Mouse (Mus musculus) left cerebral cortex, adult 11 months (tissue): ENCODE measurements around the gene Gm20388.

Experiments
- DNase-seq: peaks from one replicate; pipeline ENCODE4 v3.0.0; 2022; ENCODE audit warnings: low spot score

The Gm20388 gene

DNA sequence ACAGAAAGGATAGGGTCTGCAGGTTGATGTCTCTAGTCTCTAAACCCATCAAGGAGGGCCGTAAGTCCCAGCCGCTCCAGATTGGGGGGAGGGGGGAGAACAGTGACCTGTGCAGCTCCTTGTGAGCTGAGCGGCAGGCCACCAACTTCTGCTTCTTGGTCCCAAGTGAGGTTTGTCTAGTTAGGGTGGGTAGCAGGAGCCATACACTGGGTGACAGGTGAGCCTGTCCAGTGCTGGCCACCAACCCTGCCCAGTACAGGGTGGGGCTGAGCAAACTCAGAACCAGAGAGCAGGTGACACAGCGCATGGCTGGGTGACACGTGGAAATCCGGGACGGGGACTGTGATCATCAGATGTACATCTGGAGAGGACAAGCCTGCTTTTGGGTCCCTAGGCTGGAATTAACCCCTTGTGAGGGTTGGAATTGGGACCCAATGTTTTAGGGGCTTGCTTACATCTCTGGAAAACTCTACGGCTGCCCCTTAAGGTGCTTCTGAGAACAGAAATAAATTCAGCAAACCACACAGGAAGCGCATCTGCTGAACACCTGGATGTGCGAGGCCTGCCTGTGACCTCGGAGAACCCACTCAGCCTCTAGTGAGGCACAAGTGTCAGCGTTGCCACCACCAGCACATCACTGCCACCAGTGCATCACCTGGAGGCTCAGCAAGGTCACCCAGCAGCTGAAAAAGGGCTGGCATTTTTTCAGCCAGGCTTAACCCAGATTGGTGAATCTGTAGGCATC, 2791.0 kb downstream of the Gm20388 start:
- no peak for DNase-seq

DNA sequence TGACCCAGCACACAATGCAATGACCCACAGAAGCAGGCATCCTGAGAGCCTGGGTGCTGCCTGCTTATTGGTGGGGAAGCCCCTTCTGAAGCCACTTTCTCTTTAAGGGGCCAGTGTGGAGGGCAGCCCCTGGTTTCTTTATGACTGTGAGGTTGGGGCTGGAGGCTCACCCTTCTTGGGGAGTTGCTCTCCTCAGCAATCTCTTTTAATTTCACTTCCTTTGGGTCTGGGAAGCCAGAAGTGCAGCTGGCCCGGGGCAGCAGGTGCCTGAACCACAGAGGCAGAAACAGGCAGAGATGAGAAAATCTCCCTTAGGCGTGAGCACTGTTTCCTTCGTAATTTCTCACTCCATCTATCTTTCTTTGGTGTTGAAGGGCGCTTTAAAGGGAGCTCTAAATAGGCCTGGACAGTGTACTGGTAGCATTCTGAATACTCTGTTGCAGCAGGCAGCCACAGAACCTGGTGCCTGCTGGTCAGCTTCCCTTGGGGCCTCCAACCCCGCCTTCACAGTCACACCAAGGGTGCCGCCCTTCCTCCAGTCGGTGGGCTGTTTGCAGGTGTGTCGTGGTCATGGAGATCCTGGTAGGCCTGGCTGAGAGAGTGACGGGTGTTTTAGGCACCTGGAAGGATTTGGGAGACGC, 2791.8 kb downstream of the Gm20388 start:
- no peak for DNase-seq

DNA sequence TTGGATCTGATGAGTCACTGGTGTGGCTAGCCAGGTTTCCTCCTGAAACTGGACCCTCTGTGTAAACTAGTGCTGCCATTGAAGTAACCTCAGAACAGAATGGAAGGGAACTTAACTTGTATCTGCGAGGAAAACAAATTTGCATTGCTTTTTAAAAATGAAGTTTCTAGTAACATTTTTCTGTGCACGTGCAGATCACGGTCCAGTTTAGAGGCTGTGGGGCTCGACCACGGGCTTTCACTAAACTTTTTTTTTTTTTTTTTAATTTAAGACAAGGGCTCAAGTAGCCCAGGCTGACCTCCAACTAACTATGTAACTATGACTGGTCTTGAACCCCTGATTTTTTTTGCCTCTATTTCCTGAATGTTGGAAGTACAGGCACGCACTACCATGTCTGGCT, 2792.3 kb downstream of the Gm20388 start:
- DNase-seq = no peak

DNA sequence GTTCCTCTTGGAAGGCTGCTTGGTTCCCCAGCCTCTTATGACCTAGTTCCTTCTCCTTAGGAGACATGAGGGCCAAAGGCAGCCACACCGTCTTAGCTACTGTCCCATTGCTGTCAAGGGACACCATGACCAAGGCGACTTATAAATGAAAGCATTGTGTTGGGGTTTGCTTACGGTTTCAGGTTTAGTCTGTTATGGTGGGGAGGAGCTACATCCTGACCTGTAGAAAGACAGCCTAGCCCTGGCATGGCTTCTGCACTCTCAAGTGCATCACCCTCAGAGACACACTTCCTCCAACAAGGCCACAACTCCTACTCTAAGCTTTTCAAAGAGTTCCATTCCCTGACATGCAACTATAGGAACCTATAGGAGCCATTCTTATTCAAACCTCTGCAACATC, 2794.0 kb downstream of the Gm20388 start:
- DNase-seq = no peak

DNA sequence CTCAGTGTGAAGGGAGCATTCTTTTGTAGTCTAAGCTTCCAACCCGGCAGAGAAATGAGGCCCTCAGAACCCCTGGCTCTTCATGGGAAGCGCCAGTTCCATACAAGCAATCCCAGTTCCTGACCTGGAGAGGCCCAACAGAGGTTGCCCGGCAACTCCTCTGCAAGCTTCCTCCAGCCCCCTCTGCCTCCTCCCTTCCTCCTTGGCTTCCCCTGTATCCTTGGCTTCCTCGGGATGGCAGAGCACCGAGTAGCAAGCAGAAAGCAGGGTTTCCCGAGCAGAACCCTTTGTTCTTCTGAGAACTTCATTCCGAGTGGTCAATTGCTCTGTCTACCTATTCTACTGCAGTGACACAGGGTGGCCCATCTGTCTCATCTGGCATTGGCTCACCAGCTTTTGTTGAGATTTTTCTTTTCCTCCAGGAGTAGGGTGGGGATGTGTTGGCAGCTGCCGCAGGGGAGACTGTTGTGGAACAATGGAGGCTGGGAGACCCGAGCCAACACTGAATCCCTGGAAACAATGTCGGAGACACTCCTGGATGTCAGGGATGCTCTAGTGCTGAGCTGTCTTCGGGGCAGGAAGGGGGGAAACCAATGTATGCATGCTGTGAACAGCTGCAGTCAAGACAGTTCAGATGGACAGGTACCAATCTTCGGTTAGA, 2795.4 kb downstream of the Gm20388 start:
- DNase-seq = no peak

DNA sequence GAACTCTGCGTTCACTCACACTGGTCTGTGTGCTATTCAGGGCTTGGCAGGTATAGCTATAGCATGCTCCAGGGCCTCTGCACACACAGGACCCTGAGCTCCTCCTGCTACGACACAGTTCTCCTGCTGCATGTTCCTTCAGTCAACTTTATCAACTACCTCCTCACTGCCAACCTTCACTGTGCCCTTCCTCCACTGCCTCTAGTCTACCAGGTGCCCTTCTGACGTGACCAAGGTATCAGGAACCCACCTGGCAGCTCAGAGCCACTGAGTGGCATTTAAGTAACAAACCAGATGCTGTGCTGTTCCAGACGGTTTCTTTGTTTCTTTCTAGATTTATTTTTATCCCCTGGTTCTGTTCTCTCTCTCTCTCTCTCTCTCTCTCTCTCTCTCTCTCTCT, 2796.5 kb downstream of the Gm20388 start:
- DNase-seq = no peak

DNA sequence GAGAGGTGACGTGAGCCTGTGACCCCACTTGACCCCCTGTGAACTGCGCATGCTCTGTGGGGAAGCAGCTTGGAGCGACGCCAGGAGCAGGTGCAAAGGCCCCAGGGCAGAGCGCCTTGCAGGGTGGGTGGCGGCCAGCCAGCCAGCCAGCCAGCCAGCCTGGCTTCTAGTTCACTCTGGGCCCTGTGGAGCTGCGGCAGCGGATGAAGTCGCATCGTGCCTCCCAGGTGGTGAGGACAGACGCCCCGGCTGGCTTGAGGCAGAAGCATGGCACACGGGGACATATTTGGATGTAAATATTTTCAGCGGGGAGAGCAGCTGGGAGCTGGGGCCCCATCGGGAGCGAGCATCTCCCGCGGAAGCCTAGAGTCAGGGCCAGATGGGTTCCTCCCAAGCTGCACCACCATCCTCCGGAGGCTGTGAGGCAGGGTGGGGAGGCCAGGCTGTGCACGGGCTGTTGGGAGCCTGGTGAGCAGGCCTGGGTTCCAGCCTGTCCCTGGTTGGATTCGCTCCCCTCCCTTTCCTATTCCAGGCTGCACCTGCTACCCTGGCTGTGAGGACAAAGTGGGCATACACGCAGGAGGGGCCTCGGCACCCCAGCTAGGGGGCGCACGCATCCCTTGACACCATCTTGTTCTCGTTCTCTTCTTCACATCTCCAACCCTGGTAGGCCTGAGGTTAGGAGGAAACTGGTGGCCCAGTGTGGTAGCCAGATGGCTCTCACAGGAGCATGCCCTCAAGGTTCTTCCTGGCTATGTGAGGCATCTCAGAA, 2798.9 kb downstream of the Gm20388 start:
- no peak for DNase-seq

DNA sequence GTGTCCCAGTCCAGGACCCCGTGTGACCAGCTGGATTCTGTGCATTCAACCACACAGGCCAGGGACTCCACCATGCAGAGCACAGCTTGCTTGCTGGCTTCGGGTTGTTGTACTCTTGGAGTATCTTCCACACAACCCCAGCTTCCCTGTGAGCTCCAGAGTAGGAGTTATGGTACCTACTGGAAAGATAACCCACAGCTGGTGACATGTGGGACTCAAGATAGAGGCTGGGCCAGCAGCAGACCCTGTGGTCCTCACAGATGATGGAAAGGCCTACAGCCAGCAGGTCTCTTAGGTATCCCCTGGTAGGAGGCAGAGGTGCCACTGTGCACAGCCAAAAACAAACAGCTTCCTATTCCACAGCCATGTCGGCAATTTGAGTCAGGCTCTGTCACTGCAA, 2800.8 kb downstream of the Gm20388 start:
- DNase-seq = no peak

DNA sequence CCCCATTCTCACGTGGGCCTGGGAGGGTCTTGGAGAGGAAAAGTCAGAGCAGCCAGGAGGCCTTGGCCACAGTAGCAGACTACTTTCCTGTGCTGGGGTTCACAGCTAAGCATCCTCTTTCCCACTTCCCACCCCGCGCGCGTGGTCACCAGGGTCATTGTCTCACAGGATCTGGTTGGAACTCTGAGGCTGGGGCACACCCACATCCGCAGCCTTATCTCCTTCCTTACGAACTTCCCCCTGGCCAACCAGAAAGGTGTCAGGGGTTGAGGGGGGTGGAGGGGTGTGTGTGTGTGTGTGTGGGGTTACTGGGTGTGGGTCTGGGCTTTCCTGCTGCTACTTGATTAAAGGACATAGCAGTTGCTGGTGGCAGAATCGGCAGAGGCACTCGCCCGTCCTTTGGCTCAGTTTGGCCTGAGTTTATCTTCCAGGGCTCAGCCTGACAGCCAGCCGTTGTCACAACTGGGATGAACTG, 2801.3 kb downstream of the Gm20388 start:
- DNase-seq = no peak

DNA sequence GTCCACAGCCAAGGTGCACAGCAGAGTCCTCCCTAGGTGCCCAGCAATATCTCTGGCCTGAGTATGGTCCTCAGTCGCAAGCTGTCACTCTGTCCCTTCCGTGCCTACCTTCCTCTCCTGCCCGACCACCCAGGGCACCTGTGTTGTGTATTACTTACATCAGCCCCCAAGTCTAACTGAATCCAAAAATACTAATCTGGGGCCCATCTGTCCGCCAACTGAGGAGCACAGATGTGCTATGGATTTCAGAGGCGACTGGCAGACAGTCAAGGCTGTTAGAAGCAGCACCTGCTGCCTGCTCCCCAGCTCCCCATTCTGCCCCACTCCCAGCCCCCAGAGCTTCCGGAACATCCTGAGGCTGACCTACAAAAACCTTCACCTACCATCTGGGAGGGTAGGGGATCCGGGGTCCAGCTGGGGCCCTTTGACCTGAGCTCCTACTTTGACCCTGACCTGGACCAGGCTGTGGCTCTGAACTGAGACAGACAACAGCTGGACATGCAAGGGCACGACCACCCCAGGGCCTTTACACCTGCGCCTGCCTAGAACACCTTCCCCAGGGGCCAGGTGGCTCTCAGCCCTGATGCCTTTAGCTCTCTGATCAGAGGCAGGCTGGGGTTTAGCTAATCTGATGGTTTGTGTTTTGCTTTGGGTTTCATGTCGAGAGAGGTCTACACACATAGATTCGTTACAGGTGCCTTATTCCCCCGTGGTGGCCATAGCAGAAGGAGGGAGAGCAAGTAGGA, 2801.9 kb downstream of the Gm20388 start:
- DNase-seq = no peak

DNA sequence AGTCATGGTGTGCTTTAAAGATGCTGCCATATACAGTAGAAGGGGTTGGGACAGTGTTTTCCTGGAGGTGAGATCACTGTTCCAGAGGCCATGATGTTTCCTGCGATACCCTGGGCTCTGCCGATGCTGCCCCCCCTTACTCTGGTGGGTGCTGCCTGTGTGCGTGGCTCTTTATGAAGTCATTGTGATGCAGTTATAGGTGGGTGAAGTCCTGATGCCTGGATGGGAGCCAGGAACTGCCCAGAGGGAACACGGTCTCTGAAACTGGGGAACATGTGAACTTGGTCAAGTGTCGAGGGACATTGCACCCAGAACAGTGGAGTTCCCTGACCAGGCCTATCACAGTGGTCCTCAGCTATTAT, 2802.5 kb downstream of the Gm20388 start:
- DNase-seq = no peak

DNA sequence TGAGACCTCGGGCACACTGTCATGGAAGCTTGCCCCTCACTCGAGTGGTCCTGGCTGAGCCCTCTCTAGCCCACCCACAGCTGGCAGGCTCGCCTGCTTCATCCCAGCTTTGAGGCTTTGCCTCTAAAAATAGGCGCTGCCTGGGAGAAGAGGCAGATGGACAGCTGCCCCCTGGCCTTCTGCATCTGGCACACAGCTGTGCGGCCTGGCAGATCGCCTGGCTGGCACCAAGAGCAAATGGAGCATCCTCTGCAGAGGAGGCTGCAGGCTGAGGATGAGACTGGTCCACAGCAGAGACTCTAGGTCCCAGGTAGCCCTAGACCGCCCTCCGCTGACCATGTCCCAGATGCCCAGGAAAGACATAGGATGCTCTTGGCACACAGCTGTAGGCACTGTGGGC, 2805.9 kb downstream of the Gm20388 start:
- no peak for DNase-seq

DNA sequence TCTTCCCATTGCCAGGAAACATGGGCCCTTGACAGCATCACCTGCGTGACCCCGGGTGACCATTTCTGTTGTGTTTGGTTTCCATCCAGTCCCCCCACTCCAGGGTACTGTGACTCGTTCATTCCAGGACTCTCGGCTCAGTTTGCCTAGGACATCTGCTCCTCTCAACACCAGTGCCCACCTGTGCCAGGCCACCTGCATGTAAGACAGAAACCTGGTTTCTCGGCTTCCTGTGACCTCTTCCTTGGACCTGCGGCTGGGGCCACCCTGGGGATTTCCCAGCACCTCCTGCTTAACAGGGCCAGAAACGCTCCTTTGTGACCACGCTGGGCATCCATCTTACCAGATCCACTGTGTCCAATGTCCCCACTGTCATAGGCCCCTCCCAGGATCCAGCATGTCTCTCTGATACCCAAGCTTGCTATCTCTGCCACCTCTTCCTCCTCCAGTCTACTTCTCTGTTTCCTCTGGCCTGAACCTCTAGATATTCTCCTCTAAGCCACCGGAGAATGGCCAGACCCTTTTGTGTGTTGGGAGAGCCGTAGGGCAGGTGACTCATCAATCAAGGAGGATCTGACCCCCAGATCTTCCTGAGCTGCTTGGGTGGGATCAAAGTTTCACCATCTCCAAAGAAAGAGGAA, 2807.3 kb downstream of the Gm20388 start:
- DNase-seq = no peak

DNA sequence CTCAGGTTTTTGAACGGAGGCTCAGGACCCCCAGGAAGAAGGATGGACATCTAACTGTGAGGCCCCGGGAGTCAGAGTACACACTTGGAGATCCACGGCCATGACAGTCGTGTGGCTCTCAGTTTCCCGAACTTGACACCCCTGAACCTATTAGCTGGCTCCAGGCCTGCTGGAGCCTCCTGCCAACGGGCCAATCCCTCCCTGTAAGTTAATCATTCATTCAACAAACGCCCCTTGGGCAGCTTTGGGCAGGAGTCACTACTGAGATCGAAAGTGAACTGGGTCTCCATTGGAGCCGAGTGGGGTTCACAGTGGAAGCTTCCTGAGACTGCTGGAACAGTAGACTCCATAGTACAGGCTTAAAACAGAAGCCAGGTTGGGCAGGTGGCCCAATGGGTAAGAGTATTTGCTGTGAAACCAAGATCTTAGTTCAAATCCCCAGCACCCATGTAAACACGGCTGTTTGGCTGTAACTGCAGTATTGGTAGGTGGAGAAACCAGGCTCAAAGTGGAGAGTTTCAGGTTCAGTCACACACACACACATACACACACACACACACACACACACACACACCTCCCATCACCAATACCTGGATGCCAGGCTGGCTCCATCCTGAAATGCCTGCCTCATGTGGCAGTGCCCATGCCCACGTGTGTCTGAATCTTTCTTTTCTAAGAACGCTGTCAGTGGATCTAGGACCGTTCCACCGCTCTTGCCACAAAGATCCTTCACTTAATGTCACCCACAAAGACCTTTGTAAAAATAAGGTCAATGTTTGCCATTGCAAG, 2808.3 kb downstream of the Gm20388 start:
- DNase-seq = no peak

DNA sequence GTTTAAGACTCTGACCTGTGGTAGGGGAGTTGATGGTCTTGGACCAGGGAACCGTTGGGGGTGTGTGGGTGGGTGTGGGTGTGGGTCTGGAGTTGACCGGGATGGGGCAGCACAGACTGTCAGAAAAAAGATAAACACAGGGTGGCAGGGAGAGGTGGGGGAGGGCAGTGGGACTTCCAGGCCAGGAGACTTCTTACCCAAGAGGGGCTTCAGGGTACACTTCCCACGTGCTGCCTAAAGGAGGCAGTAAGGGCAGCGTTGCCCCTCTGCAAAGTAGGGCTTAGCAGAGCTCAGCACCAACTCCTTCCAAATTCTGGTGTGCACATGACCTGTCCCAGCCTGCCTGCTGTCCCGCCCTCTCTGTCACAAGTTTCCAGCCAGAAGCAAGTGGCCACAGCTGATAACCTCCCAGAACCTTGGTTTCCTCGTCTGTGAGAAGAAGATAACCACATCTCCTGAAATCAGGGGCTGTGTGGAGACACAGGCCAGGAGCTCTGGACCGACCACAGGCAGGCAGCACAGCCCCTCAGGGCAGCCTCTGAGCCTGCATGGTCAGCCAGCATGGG, 2808.9 kb downstream of the Gm20388 start:
- no peak for DNase-seq

DNA sequence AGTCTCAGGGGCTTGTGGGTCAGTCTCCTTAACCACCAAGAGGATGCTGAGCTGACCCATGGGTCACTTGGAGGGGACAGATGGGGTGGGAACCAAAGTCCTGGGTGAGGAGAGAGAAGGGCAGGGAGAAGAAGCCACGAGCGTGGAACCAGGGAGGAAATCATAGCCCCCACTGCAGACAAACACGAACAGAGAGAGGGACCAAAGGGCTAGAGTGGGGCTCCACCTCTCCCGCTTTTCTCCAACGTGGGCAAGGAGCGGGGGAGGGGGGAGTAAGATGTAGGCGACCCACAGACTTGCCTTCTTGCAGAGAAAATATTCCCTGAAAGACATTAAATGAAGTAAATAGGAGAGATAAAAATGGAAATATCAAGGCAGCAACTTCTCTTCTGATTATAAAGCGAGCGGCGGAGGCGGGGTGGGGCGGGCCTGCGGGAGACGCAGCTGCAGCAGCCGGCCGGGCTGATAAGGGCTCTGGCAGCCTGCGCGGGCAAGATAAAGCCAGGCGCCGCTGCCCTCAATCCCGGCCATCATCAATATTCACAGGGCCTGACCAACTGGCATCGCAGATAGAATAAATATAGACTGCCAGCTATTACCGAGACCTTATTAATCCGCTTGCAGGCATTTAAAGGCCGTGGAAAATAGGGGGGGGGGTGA, 2809.6 kb downstream of the Gm20388 start:
- DNase-seq = no peak

DNA sequence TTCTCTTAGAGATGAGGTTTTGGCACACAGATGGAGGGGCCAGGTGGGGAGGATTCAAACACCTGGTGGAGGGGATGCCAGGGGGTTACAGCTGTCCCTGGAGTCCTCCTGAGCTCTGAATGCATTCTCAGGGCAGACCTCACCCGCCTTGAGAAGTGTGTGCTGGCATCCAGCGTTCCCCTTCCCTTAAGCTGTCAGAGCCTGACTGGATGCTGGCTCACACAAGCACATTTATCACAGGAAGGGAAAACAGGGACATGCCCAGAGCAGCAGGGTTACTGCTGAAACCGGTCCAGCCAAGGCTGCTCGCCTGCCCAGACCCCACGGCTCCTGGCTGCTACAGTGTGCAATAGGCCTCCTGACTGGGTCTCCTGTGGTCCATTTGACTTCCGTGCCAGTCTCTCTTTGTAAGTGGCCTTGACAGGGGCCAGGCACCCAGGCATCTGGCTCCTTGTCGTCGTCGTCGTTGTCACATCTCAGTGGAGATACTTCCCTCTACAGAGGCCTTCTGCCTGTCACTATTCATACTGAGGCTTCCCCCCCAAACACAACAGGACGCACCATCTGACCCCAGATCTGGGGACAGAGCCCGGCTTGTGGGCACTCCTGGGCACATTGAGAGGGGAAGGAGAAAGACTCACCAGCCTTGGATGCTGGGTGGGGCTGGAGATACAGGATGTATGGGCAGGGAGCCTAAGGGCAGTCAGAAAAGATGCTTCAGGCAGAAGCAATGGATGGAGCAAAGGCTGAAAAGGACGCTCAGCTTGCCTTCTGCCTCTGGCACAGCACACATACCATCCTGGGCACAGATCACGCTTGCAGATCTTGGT, 2810.4 kb downstream of the Gm20388 start:
- no peak for DNase-seq

DNA sequence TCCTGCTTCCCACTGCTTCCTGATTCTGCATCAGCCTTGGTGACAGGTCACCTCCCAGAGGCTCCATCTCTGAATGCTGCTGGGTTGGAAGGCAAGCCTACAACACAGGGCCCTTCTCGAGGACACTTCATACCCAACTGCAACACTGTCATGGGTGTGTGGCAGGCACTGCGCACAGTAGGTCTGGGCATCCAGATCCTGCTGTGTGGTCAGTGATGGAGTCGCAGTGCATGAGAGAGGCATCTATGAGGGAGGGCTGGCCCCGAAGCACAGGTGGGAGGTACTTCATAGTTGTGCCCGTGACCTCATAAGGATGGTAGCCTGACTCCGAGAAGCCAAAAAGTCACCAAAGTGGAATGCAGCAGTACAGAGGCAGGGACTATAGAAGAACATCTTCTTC, 2814.5 kb downstream of the Gm20388 start:
- no peak for DNase-seq

DNA sequence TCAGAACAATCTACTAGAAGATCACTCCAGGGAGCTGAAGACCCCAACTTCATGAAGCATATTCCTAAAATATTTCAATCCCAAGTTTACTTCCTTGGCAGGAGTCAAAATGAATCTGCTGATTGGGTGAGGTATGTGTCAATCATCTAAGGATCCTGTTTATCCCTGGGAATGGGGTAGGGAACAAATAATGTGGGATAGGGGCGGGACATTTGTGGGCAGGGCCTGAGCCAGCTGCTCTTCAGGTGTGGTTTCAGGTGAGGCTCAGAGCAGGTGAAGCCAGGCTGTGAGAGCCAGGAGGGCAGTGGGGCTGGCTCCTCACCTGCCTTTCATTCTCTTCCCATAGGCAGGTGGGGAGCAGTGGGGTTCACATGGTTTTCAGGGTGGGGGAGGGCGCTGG, 2816.1 kb downstream of the Gm20388 start:
- DNase-seq = no peak
